Mouse (Mus musculus): ENCODE data around the gene Tmem132c. TPM values are rescaled to one million over a fixed set of nuclear protein-coding genes. Genes with fewer than 3 reads are reported as not detected.

Tmem132c gene
- polyA plus RNA-seq, 1 experiment: 0.04 TPM

DNA sequence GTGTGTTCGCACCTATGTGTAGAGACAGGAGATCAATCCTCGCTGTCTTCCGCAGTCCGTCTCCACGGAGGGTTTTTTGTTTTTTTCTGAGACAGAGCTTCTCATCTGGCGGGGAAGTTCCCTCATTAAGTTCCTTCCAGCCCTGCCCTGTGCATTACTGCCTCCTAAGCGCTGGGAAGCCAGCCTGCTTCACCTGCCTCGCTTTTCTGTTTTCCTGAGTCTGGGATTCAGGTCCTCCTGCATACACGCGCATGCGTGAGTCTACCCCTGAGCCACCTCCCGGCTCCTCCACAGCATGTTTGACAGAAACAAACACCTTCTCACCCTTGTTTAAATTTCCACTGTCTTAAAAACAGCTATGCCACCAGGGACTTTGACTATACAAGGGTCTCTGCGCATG is 2.0 kb downstream of the Tmem132c start:
- Histone ChIP-seq H3K36me3 (ENCODE audit: control insufficient read depth, insufficient read depth, low read length) (no peaks in the 10 kb centered on the region), H3K27me3 (ENCODE audit: control insufficient read depth, insufficient read depth, low read length) (peaks cover 18% of the 10 kb centered on the region), H3K4me3 (ENCODE audit: low read depth, low read length) (no peak overlapping the region), H3K27ac (ENCODE audit: insufficient read depth, low read depth, low read length) (no peak overlapping the region), H3K4me1 (ENCODE audit: control insufficient read depth, insufficient read depth, insufficient read length, low read length) (peaks cover 3% of the 10 kb centered on the region)
- WGBS: 10% methylated on average over 13 of the region's 13 CpGs
- TF ChIP-seq POLR2A (IDR thresholded peaks at IDR 0.05; ENCODE audit: low read depth, low read length) (no peak), CTCF (IDR thresholded peaks at IDR 0.05; ENCODE audit: extremely low read depth, insufficient read length, insufficient replicate concordance, low read depth, low read length) (no peak)

DNA sequence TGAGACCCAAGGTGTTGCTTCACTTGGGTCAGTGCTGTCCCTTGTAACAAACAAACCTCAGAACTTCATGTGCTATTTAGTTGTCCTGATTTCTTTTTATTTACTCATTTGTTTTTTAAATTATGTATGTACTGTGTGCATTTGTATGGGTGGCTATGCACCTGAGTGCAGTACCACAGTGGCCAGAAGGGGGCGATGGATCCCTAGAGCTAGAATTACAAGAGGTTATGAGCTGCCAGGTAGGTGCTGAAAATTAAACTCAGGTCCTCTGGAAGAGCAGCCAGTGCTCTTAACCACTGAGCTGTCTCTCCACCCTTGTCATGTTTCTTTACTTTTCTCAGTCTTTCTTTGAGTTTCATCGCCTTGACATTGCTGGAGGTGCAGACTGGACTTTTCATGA is 11.7 kb downstream of the Tmem132c start:
- Histone ChIP-seq H3K27ac (ENCODE audit: insufficient read depth, low read depth, low read length) (no peak overlapping the region), H3K36me3 (ENCODE audit: control insufficient read depth, insufficient read depth, low read length) (no peaks in the 10 kb centered on the region), H3K4me3 (ENCODE audit: low read depth, low read length) (no peak overlapping the region), H3K4me1 (ENCODE audit: control insufficient read depth, insufficient read depth, insufficient read length, low read length) (no peaks in the 10 kb centered on the region), H3K27me3 (ENCODE audit: control insufficient read depth, insufficient read depth, low read length) (no peaks in the 10 kb centered on the region)
- TF ChIP-seq CTCF (IDR thresholded peaks at IDR 0.05; ENCODE audit: extremely low read depth, insufficient read length, insufficient replicate concordance, low read depth, low read length): no peak
- 61% methylated on average over 2 of the region's 2 CpGs for WGBS

DNA sequence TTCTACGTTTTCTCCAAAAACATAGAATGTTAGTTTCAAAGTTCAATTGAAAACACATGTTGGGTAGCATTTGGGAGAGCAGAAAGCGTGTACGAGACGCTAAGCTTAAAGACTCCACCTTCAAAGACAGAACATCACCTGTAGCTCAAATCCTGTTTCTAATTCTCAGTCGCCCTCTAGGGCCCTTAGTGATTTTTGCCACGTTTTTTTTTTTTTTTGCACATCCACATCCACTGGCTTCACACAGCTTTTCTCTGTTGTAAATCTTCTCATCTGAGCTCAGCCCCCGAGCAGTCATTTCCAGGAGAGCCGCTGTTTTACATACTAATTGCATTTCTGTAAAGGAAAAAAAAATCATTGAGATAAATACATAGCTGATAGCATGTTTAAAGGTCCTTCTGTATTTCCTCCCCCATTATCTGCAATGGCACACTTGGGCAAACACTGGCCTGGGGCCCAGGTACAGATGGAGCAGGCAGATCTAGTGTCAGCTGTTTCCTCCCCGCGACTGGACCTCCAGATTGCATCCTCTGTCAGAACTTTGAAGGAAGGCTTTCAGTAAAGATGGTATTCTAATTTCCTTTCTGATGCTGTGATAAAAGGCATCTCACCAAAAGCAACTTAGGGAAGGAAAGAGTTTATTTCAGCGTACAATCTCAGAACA is 15.5 kb downstream of the Tmem132c start:
- no peak overlapping the region for H3K4me3 ChIP-seq (ENCODE audit: low read depth, low read length)
- no peaks in the 10 kb centered on the region for H3K4me1 ChIP-seq (ENCODE audit: control insufficient read depth, insufficient read depth, insufficient read length, low read length)
- no peak for TF ChIP-seq POLR2A (IDR thresholded peaks at IDR 0.05; ENCODE audit: low read depth, low read length)
- TF ChIP-seq CTCF (IDR thresholded peaks at IDR 0.05; ENCODE audit: extremely low read depth, insufficient read length, insufficient replicate concordance, low read depth, low read length): no peak
- WGBS: 44% methylated on average over 11 of the region's 11 CpGs
- no peaks in the 10 kb centered on the region for H3K27me3 ChIP-seq (ENCODE audit: control insufficient read depth, insufficient read depth, low read length)
- H3K27ac ChIP-seq (ENCODE audit: insufficient read depth, low read depth, low read length): no peak overlapping the region
- H3K36me3 ChIP-seq (ENCODE audit: control insufficient read depth, insufficient read depth, low read length): no peaks in the 10 kb centered on the region

DNA sequence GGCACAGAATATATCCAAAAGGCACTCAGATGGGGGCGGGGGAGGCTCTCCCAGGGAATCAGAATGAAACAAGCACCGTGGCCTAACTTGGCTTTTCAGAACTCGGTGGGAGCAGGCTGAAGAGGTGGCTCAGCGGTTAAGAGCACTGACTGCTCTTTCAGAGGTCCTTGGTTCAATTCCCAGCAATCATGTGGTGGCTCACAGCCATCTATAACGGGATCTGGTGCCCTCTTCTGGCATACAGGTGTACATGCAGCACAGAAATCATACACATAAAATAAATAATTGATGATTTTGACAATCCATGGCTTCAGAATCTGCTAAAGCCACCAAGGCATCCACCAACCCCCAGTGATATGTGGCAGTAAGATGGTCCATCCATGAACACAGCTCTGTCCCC is 20.5 kb downstream of the Tmem132c start:
- no peaks in the 10 kb centered on the region for H3K4me1 ChIP-seq (ENCODE audit: control insufficient read depth, insufficient read depth, insufficient read length, low read length)
- no peaks in the 10 kb centered on the region for H3K36me3 ChIP-seq (ENCODE audit: control insufficient read depth, insufficient read depth, low read length)
- 79% methylated on average over 5 of the region's 5 CpGs for WGBS
- no peaks in the 10 kb centered on the region for H3K27me3 ChIP-seq (ENCODE audit: control insufficient read depth, insufficient read depth, low read length)
- no peak overlapping the region for H3K4me3 ChIP-seq (ENCODE audit: low read depth, low read length)
- TF ChIP-seq CTCF (IDR thresholded peaks at IDR 0.05; ENCODE audit: extremely low read depth, insufficient read length, insufficient replicate concordance, low read depth, low read length) (no peak), POLR2A (IDR thresholded peaks at IDR 0.05; ENCODE audit: low read depth, low read length) (no peak)
- no peak overlapping the region for H3K27ac ChIP-seq (ENCODE audit: insufficient read depth, low read depth, low read length)

DNA sequence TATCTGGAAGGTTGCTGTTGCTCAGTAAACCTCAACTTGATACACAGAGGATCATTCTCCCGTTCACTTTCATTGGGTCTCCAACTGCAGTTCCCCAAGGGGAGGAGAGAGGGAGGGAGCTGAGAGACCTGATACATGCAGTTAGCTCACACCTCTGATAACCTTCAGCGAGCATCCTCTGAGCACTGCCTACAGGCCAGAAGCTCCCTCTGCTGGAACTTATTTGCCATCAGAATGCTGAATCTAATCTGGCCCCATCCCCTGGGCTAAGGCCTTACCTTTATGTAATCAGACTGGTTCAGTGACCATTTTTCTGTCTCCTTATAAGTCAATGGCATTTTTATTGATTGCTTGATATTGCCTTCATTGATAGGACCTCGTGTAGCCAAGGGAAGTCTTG is 29.5 kb downstream of the Tmem132c start:
- WGBS: 26% methylated on average over 3 of the region's 3 CpGs
- Histone ChIP-seq H3K36me3 (ENCODE audit: control insufficient read depth, insufficient read depth, low read length) (no peaks in the 10 kb centered on the region), H3K27me3 (ENCODE audit: control insufficient read depth, insufficient read depth, low read length) (no peaks in the 10 kb centered on the region), H3K4me3 (ENCODE audit: low read depth, low read length) (no peak overlapping the region), H3K4me1 (ENCODE audit: control insufficient read depth, insufficient read depth, insufficient read length, low read length) (no peaks in the 10 kb centered on the region), H3K27ac (ENCODE audit: insufficient read depth, low read depth, low read length) (no peak overlapping the region)
- TF ChIP-seq POLR2A (IDR thresholded peaks at IDR 0.05; ENCODE audit: low read depth, low read length) (no peak), CTCF (IDR thresholded peaks at IDR 0.05; ENCODE audit: extremely low read depth, insufficient read length, insufficient replicate concordance, low read depth, low read length) (no peak)

DNA sequence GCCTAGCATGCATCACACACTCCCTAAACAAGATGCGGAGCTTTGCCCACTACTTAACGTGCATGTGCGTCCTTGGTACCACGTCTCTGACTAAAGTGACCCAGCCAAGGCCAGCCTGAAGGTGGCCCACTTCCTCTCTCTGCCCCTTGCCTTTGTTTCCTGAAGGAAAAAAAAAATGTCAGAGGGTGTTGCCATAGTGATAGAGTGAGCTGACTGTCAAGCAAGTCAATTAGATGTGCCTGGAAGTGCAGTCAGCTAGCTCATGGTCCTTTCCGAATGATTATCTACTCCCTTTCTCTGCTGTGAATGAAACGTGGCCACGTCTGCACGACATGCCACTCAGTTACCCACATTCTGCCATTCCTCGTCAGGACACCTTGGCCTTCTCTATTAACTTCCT is 37.9 kb downstream of the Tmem132c start:
- Histone ChIP-seq H3K4me1 (ENCODE audit: control insufficient read depth, insufficient read depth, insufficient read length, low read length) (no peaks in the 10 kb centered on the region), H3K36me3 (ENCODE audit: control insufficient read depth, insufficient read depth, low read length) (no peaks in the 10 kb centered on the region), H3K27me3 (ENCODE audit: control insufficient read depth, insufficient read depth, low read length) (no peaks in the 10 kb centered on the region), H3K27ac (ENCODE audit: insufficient read depth, low read depth, low read length) (no peak overlapping the region), H3K4me3 (ENCODE audit: low read depth, low read length) (no peak overlapping the region)
- 87% methylated on average over 9 of the region's 9 CpGs for WGBS
- TF ChIP-seq POLR2A (IDR thresholded peaks at IDR 0.05; ENCODE audit: low read depth, low read length): no peak
- TF ChIP-seq CTCF (IDR thresholded peaks at IDR 0.05; ENCODE audit: extremely low read depth, insufficient read length, insufficient replicate concordance, low read depth, low read length): no peak

DNA sequence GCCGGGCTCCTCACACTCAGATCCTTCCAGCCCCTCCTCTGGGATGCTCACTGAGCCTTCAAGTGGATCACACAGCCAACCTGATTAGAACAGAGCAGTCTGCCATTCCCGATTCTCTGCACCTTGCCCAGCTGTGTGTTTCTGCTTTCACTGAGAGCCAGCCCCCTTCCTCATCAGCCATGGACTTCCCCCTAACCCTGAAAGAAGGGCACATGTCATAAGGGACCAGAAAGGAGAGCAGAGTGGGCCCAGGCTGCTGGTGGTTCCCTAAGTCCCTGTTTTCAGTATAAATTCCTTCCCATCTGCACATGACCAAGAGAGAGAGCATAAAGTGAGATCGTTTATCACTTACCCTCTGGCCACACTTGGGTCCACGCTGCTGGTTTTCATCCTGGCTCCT is 39.6 kb downstream of the Tmem132c start:
- Histone ChIP-seq H3K27me3 (ENCODE audit: control insufficient read depth, insufficient read depth, low read length) (no peaks in the 10 kb centered on the region), H3K4me1 (ENCODE audit: control insufficient read depth, insufficient read depth, insufficient read length, low read length) (no peaks in the 10 kb centered on the region), H3K27ac (ENCODE audit: insufficient read depth, low read depth, low read length) (no peak overlapping the region), H3K4me3 (ENCODE audit: low read depth, low read length) (no peak overlapping the region), H3K36me3 (ENCODE audit: control insufficient read depth, insufficient read depth, low read length) (no peaks in the 10 kb centered on the region)
- WGBS: 72% methylated on average over 4 of the region's 4 CpGs
- TF ChIP-seq POLR2A (IDR thresholded peaks at IDR 0.05; ENCODE audit: low read depth, low read length) (no peak), CTCF (IDR thresholded peaks at IDR 0.05; ENCODE audit: extremely low read depth, insufficient read length, insufficient replicate concordance, low read depth, low read length) (no peak)

All from small intestine, adult 2 months (tissue).